Mouse (Mus musculus): ENCODE data around the gene Tspan9. TPM values are rescaled to one million over a fixed set of nuclear protein-coding genes. Genes with fewer than 3 reads are reported as not detected.

The Tspan9 gene
- total RNA-seq, 1 experiment, result 161 TPM

DNA sequence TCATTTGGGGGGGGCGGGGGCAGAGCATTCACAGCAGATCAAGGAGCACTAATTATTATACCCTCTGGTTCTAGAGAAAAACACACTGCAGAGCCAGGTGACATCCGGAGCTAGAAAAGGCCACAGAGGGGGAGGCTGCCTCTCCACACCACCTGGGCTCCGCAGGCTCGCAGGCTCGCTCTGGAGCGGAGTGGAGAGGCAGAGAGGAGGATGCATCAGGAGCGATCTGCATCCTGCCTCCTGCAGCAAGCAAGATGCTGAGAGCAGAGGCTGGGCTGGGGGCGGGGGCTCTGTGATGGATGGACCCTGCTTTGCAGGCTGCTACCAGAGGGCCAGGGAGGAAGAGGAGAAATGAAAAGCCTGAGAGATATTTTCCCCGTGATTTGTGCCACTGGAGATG, 84.8 kb downstream of the Tspan9 start:
- H3K27ac ChIP-seq (ENCODE audit: insufficient read depth, low read depth, low read length, poor library complexity, severe bottlenecking), result no peak overlapping the region
- no peak for DNase-seq (ENCODE audit: low read depth, low spot score)
- no peaks in the 10 kb centered on the region; the same call in 1 of the 2 replicates for H3K36me3 ChIP-seq (ENCODE audit: control insufficient read depth, insufficient read depth, low read length, poor library complexity, severe bottlenecking)
- H3K9me3 ChIP-seq (ENCODE audit: control insufficient read depth, insufficient read depth, low read depth, low read length), result no peaks in the 10 kb centered on the region
- no peak overlapping the region for H3K4me3 ChIP-seq (ENCODE audit: insufficient read depth in 1 of 2, low read depth in 1 of 2, low read length in 2 of 2, poor library complexity in 1 of 2, severe bottlenecking in 1 of 2)
- no peaks in the 10 kb centered on the region for H3K4me1 ChIP-seq (ENCODE audit: control insufficient read depth in 2 of 2, insufficient read depth in 2 of 2, low read length in 2 of 2, poor library complexity in 1 of 2)
- TF ChIP-seq MAFK (IDR thresholded peaks at IDR 0.05; ENCODE audit: insufficient read depth, low read depth, low read length), result no peak
- no peak for TF ChIP-seq CHD2 (IDR thresholded peaks at IDR 0.05; ENCODE audit: low read depth, low read length)
- TF ChIP-seq ZC3H11A (IDR thresholded peaks at IDR 0.05; ENCODE audit: borderline replicate concordance, low read depth, low read length), result no peak
- no peak for TF ChIP-seq ZNF384 (IDR thresholded peaks at IDR 0.05; ENCODE audit: low read depth, low read length)
- no peak for TF ChIP-seq HCFC1 (IDR thresholded peaks at IDR 0.05; ENCODE audit: borderline replicate concordance, insufficient read depth, low read length)
- H3K9ac ChIP-seq (ENCODE audit: insufficient read depth, low read depth, low read length, poor library complexity, severe bottlenecking), result no peak overlapping the region
- in situ Hi-C loops (cut with MboI; ENCODE audit: low sequenced_read_pairs in 2 of 2, unreplicated experiment in 2 of 2), result no loop called here

DNA sequence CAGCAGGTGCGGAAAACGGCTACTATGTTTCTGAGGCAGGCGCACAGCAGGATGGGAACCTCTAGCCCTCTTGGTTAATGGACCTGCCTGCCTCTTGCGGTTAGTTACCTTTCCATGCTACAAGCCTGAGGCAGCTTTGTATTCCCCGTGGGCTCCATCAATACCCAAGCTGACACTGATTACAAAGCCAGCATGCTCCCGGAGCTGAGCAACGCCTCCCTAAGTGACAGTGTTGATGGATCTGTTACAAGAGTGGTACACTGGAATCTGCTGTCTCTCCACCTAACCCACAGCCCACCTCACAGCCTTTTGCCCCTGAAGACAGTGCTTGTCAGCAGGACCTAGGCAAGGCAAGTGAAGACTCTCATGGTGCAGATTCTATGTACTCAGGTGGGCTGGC, 85.2 kb downstream of the Tspan9 start:
- in situ Hi-C loops (cut with MboI; ENCODE audit: low sequenced_read_pairs in 2 of 2, unreplicated experiment in 2 of 2), result no loop called here
- Histone ChIP-seq H3K9ac (ENCODE audit: insufficient read depth, low read depth, low read length, poor library complexity, severe bottlenecking) (no peak overlapping the region), H3K27ac (ENCODE audit: insufficient read depth, low read depth, low read length, poor library complexity, severe bottlenecking) (no peak overlapping the region), H3K9me3 (ENCODE audit: control insufficient read depth, insufficient read depth, low read depth, low read length) (no peaks in the 10 kb centered on the region), H3K36me3 (ENCODE audit: control insufficient read depth, insufficient read depth, low read length, poor library complexity, severe bottlenecking) (no peaks in the 10 kb centered on the region; the same call in 1 of the 2 replicates), H3K4me1 (ENCODE audit: control insufficient read depth in 2 of 2, insufficient read depth in 2 of 2, low read length in 2 of 2, poor library complexity in 1 of 2) (no peaks in the 10 kb centered on the region), H3K4me3 (ENCODE audit: insufficient read depth in 1 of 2, low read depth in 1 of 2, low read length in 2 of 2, poor library complexity in 1 of 2, severe bottlenecking in 1 of 2) (no peak overlapping the region)
- no peak for DNase-seq (ENCODE audit: low read depth, low spot score)
- TF ChIP-seq ZC3H11A (IDR thresholded peaks at IDR 0.05; ENCODE audit: borderline replicate concordance, low read depth, low read length) (no peak), HCFC1 (IDR thresholded peaks at IDR 0.05; ENCODE audit: borderline replicate concordance, insufficient read depth, low read length) (no peak)

DNA sequence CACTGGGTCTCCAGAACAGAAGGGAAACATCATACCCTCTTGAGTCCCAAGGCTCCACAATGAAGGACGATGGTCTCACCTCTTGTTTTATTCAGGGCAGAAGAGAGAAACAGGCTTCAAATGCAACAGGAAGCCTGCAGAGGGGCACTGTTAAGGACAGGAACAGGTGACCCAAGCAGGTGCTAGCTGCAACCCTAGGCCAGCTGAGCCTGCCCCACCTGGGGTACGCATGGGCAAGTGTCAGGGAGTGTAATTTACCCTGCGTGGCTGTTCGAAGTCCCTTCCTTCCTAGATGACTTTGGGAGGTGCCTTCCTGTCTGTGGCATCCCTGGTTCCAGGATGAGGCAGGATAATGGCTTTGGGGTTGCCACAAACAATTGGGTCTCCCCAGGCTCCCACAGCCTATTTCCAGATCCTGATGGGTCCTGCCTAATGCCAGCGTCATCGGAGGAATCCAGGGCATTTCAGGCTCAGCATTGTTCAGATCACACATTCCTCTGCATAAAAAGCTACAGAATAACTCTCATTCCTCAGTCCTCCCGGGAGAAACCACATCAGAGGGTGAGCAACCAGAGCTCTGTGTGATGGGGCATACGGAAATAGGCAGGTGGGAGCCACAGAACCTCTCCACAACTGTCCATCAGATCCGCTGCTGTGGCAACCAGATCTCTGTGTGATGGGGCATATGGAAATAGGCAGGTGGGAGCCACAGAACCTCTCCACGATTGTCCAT, 90.2 kb downstream of the Tspan9 start:
- Histone ChIP-seq H3K27ac (ENCODE audit: insufficient read depth, low read depth, low read length, poor library complexity, severe bottlenecking) (no peak overlapping the region), H3K9me3 (ENCODE audit: control insufficient read depth, insufficient read depth, low read depth, low read length) (no peaks in the 10 kb centered on the region), H3K36me3 (ENCODE audit: control insufficient read depth, insufficient read depth, low read length, poor library complexity, severe bottlenecking) (no peaks in the 10 kb centered on the region), H3K9ac (ENCODE audit: insufficient read depth, low read depth, low read length, poor library complexity, severe bottlenecking) (no peak overlapping the region), H3K4me1 (ENCODE audit: control insufficient read depth in 2 of 2, insufficient read depth in 2 of 2, low read length in 2 of 2, poor library complexity in 1 of 2) (peaks cover 0 to 2% of the 10 kb centered on the region in 2 experiments; a peak in 1 of 4 replicates), H3K4me3 (ENCODE audit: insufficient read depth in 1 of 2, low read depth in 1 of 2, low read length in 2 of 2, poor library complexity in 1 of 2, severe bottlenecking in 1 of 2) (no peak overlapping the region)
- DNase-seq (ENCODE audit: low read depth, low spot score), result no peak
- in situ Hi-C loops (cut with MboI; ENCODE audit: low sequenced_read_pairs in 2 of 2, unreplicated experiment in 2 of 2), result no loop called here
- TF ChIP-seq CHD2 (IDR thresholded peaks at IDR 0.05; ENCODE audit: low read depth, low read length) (no peak), MAFK (IDR thresholded peaks at IDR 0.05; ENCODE audit: insufficient read depth, low read depth, low read length) (no peak), HCFC1 (IDR thresholded peaks at IDR 0.05; ENCODE audit: borderline replicate concordance, insufficient read depth, low read length) (no peak), ZC3H11A (IDR thresholded peaks at IDR 0.05; ENCODE audit: borderline replicate concordance, low read depth, low read length) (no peak), ZNF384 (IDR thresholded peaks at IDR 0.05; ENCODE audit: low read depth, low read length) (no peak)

DNA sequence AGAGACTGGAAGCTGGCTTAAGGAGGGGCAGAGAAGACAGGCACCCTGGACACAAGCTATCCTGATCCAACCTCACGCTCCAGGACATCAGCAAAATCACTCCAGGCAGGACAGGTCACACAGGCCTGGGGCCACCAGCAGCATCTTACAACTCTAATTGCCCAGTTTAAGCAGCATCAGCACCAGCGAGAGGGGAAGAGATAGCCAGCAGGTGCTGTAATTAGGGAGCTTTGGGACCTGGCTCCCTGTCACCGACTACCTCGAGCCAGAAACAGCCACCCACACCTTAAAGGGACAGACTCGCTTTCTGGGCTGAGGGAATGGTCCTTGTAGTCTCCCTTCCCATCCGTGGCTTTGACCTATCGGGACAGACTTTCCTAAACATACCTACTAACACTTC, 95.7 kb downstream of the Tspan9 start:
- H3K36me3 ChIP-seq (ENCODE audit: control insufficient read depth, insufficient read depth, low read length, poor library complexity, severe bottlenecking), result no peaks in the 10 kb centered on the region
- TF ChIP-seq MAFK (IDR thresholded peaks at IDR 0.05; ENCODE audit: insufficient read depth, low read depth, low read length) (no peak), ZNF384 (IDR thresholded peaks at IDR 0.05; ENCODE audit: low read depth, low read length) (no peak), CHD2 (IDR thresholded peaks at IDR 0.05; ENCODE audit: low read depth, low read length) (no peak), ZC3H11A (IDR thresholded peaks at IDR 0.05; ENCODE audit: borderline replicate concordance, low read depth, low read length) (no peak), HCFC1 (IDR thresholded peaks at IDR 0.05; ENCODE audit: borderline replicate concordance, insufficient read depth, low read length) (no peak)
- in situ Hi-C loops (cut with MboI; ENCODE audit: low sequenced_read_pairs in 2 of 2, unreplicated experiment in 2 of 2), result no loop called here
- no peak overlapping the region for H3K9ac ChIP-seq (ENCODE audit: insufficient read depth, low read depth, low read length, poor library complexity, severe bottlenecking)
- H3K4me1 ChIP-seq (ENCODE audit: control insufficient read depth in 2 of 2, insufficient read depth in 2 of 2, low read length in 2 of 2, poor library complexity in 1 of 2), result peaks cover 2 to 14% of the 10 kb centered on the region in 2 experiments; a peak in 3 of 4 replicates
- no peak overlapping the region for H3K4me3 ChIP-seq (ENCODE audit: insufficient read depth in 1 of 2, low read depth in 1 of 2, low read length in 2 of 2, poor library complexity in 1 of 2, severe bottlenecking in 1 of 2)
- no peak for DNase-seq (ENCODE audit: low read depth, low spot score)
- no peak overlapping the region for H3K27ac ChIP-seq (ENCODE audit: insufficient read depth, low read depth, low read length, poor library complexity, severe bottlenecking)
- no peaks in the 10 kb centered on the region for H3K9me3 ChIP-seq (ENCODE audit: control insufficient read depth, insufficient read depth, low read depth, low read length)
